Mouse (Mus musculus) heart, embryonic 13.5 days (tissue): ENCODE results near the gene Ank. TPM values are rescaled to one million over a fixed set of nuclear protein-coding genes. Genes with fewer than 3 reads are reported as not detected.

Experiments used
- ATAC-seq: fragments of 200-750 bp; cut with Nextera tagmentation; 2 replicates; pipeline ENCODE4 v1.8.0; 2017; ENCODE audit warnings: moderate TSS enrichment; ENCODE audit not compliant: insufficient number of reproducible peaks, low FRiP score, low TSS enrichment; ENCODE audit errors: extremely low read depth
- H3K27ac ChIP-seq: fragments of 300-500 bp; sonication (generic); replicated peaks from 2 replicates; pipeline ENCODE4 v1.5.1; 2015; ENCODE audit warnings: moderate library complexity, mild to moderate bottlenecking, inconsistent platforms
- H3K27me3 ChIP-seq: fragments of 300-500 bp; sonication (generic); replicated peaks from 2 replicates; pipeline ENCODE4 v1.6.1; 2015; ENCODE audit warnings: mild to moderate bottlenecking, inconsistent platforms
- H3K36me3 ChIP-seq: fragments of 300-500 bp; sonication (generic); 2 replicates; pipeline ENCODE4 v1.6.1; 2015; ENCODE audit warnings: mild to moderate bottlenecking, inconsistent platforms
- H3K4me1 ChIP-seq: fragments of 300-500 bp; sonication (generic); 2 replicates; pipeline ENCODE4 v1.6.1; 2015; ENCODE audit warnings: inconsistent platforms
- H3K4me2 ChIP-seq: fragments of 300-500 bp; sonication (generic); 2 replicates; pipeline ENCODE4 v1.6.1; 2015; ENCODE audit warnings: inconsistent platforms, mild to moderate bottlenecking, moderate library complexity
- H3K4me3 ChIP-seq: fragments of 300-500 bp; sonication (generic); 2 replicates; pipeline ENCODE4 v1.5.1; 2015; ENCODE audit warnings: moderate library complexity, mild to moderate bottlenecking, inconsistent platforms
- H3K9ac ChIP-seq: fragments of 300-500 bp; sonication (generic); 2 replicates; pipeline ENCODE4 v1.6.1; 2015; ENCODE audit warnings: inconsistent platforms, mild to moderate bottlenecking, moderate library complexity
- H3K9me3 ChIP-seq: fragments of 300-500 bp; sonication (generic); 2 replicates; pipeline ENCODE4 v1.6.1; 2016; ENCODE audit warnings: inconsistent platforms
- WGBS: fragments of 180-500 bp; shearing (Covaris S2); methylation state at CpG from one replicate; pipeline ENCODE4 v1.1.7; 2015; ENCODE audit warnings: mixed read lengths; 5-methylcytosine and 5-hydroxymethylcytosine counted together
- microRNA-seq: library from miRNA; unstranded; fragments of <30 nt; microRNA quantifications from one replicate; pipeline ENCODE4, GENCODE M21; 2016
- polyA plus RNA-seq: library from polyadenylated mRNA; unstranded; fragments of >200 nt; fragmentation: Nextera tagmentation; extraction: Ambion mirVana; gene quantifications from 2 replicates; pipeline ENCODE4 v1.2.1, GENCODE M21; 2015

Ank gene
- polyA plus RNA-seq, 1 experiment from 2014 or later: 9.1 TPM

- 77% methylated on average over 4 of the region's 4 CpGs for WGBS
- Histone ChIP-seq H3K9ac (peak overlapping the region; percentile 96), H3K4me3 (peak overlapping the region; percentile 97), H3K9me3 (no peaks in the 10 kb centered on the region), H3K4me2 (peak overlapping the region; percentile 90), H3K36me3 (peaks cover 16% of the 10 kb centered on the region), H3K4me1 (peaks cover 60% of the 10 kb centered on the region), H3K27me3 (no peaks in the 10 kb centered on the region), H3K27ac (no peak overlapping the region)
- no peak for ATAC-seq
Observed at GRCm38 (mm10) chr15:27629046-27629445, 162.6 kb downstream of the Ank start.

- H3K9ac ChIP-seq: peak overlapping the region; percentile 96
- peaks cover 16% of the 10 kb centered on the region for H3K36me3 ChIP-seq
- H3K27me3 ChIP-seq: no peaks in the 10 kb centered on the region
- H3K4me3 ChIP-seq: peak overlapping the region; percentile 97
- WGBS: 2% methylated on average over 52 of the region's 53 CpGs
- no peaks in the 10 kb centered on the region for H3K9me3 ChIP-seq
- ATAC-seq: peak; percentile 49; the same call in 1 of the 2 replicates
- H3K4me2 ChIP-seq: peak overlapping the region; percentile 90
- peaks cover 50% of the 10 kb centered on the region for H3K4me1 ChIP-seq
- peak overlapping the region; percentile 75 for H3K27ac ChIP-seq
Observed at GRCm38 (mm10) chr15:27629800-27630600, 163.5 kb downstream of the Ank start.

- peak within 1 kb of the TSS; percentile 90 for H3K4me2 ChIP-seq
- H3K4me1 ChIP-seq: peaks cover 42% of the 10 kb centered on the region
- WGBS: 7% methylated on average over 55 of the region's 56 CpGs
- no peaks in the 10 kb centered on the region for H3K9me3 ChIP-seq
- peak within 1 kb of the TSS; percentile 97 for H3K4me3 ChIP-seq
- peak within 1 kb of the TSS; percentile 75 for H3K27ac ChIP-seq
- H3K27me3 ChIP-seq: no peaks in the 10 kb centered on the region
- ATAC-seq: peak; percentile 98
- peak within 1 kb of the TSS; percentile 96 for H3K9ac ChIP-seq
- peaks cover 11% of the 10 kb centered on the region for H3K36me3 ChIP-seq
Observed at GRCm38 (mm10) chr15:27630601-27631383, 164.3 kb downstream of the Ank start, which contains the start of gene Otulin. Gene Otulin (minus strand): TSS chr15:27630693.

- Histone ChIP-seq H3K4me2 (no peak overlapping the region), H3K36me3 (no peaks in the 10 kb centered on the region), H3K9ac (no peak overlapping the region), H3K9me3 (no peaks in the 10 kb centered on the region), H3K4me1 (peaks cover 14% of the 10 kb centered on the region), H3K27me3 (no peaks in the 10 kb centered on the region), H3K27ac (no peak overlapping the region), H3K4me3 (no peak overlapping the region)
- 71% methylated on average over 8 of the region's 8 CpGs for WGBS
- ATAC-seq: no peak
Observed at GRCm38 (mm10) chr15:27633941-27634900, 167.7 kb downstream of the Ank start.

GRCm38 (mm10) chr15:27641171-27641570, 174.7 kb downstream of the Ank start:
- no peak overlapping the region for H3K9ac ChIP-seq
- H3K27ac ChIP-seq: no peak overlapping the region
- no peaks in the 10 kb centered on the region for H3K4me1 ChIP-seq
- H3K4me2 ChIP-seq: no peak overlapping the region
- ATAC-seq: no peak
- no peaks in the 10 kb centered on the region for H3K36me3 ChIP-seq
- no peaks in the 10 kb centered on the region for H3K9me3 ChIP-seq
- no peak overlapping the region for H3K4me3 ChIP-seq
- H3K27me3 ChIP-seq: no peaks in the 10 kb centered on the region
- 44% methylated on average over 12 of the region's 12 CpGs for WGBS

- Histone ChIP-seq H3K9ac (no peak overlapping the region), H3K4me2 (no peak overlapping the region), H3K36me3 (no peaks in the 10 kb centered on the region), H3K27me3 (no peaks in the 10 kb centered on the region), H3K4me3 (no peak overlapping the region), H3K4me1 (no peaks in the 10 kb centered on the region), H3K9me3 (no peaks in the 10 kb centered on the region), H3K27ac (no peak overlapping the region)
- ATAC-seq: no peak
- WGBS: 73% methylated on average over 3 of the region's 3 CpGs
Observed at GRCm38 (mm10) chr15:27642895-27643294, 176.4 kb downstream of the Ank start.

Small RNA genes within 50 kb of the gene (microRNA-seq; reads per million reads assigned to microRNA genes)
- not detected for gene Mir7117

Other genes with a start within 250 kb of the Ank start
- 26.0 and 26.1 TPM in 2 replicates for gene Otulin, start 164.0 kb downstream of the Ank start, polyA plus RNA-seq
- 4.1 and 4.5 TPM in 2 replicates for gene Otulinl, start 214.9 kb downstream of the Ank start, polyA plus RNA-seq